Mouse (Mus musculus) liver, postnatal 0 days (tissue): Measurements from ENCODE around the gene Kxd1.

ENCODE experiments used
- CTCF ChIP-seq: sonication (generic); IDR thresholded peaks from 2 replicates; pipeline ENCODE4 v1.5.1; 2016; ENCODE audit warnings: antibody characterized with exemption, low read depth
- EP300 ChIP-seq: IDR thresholded peaks from 2 replicates; pipeline ENCODE4 v1.6.1; 2016; ENCODE audit warnings: antibody characterized with exemption, low read depth, mild to moderate bottlenecking

DNA sequence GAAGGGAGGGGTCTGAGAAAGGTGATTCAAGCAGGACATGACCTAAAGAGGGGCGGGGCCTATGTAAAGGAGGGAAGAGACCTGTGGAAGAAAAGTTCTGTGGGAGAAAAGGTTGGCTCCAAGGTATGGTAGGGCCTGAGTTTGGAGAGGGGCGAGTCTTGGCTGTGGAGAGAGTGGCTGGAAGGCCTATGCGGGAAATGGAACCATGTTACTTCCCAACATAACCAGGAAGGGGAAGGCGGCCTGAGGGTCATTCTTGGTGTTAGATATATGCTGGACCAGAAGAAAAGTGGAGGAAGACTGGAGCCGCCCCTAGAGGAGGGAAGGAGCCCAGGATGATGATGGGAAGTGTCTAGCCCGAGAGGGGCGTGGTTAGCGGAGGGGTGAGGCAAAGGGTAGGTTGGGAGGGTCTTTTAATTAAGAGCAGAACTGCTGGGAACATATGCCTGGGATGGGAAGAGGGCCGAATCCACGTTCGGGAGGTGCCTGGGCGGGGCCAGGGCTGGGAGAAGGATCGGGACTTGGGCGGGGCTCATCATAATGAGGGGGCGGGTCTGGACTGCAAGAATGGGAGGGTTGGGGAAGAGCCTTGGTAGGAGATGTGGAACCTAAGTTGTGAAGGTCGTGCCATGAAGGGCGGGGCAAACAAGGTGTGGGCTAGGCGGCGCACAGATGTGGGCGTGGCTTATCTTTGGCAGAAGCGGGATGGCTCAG lies 50.3 kb downstream of the Kxd1 start:
- TF ChIP-seq CTCF (no peak), EP300 (no peak)
